Mouse (Mus musculus) erythroblast, embryonic 14.5 days (primary cell): Measurements from ENCODE around the gene Mmp11. TPM values are rescaled to one million over a fixed set of nuclear protein-coding genes. Genes with fewer than 3 reads are reported as not detected.

ENCODE experiments used
- H3K27me3 ChIP-seq: 2 replicates; pipeline ENCODE4 v1.6.1; 2012; ENCODE audit warnings: inconsistent platforms; ENCODE audit not compliant: control insufficient read depth
- H3K36me3 ChIP-seq: 2 replicates; pipeline ENCODE4 v1.6.1; 2012; ENCODE audit warnings: mild to moderate bottlenecking, inconsistent platforms; ENCODE audit not compliant: control insufficient read depth
- H3K4me1 ChIP-seq: 2 replicates; pipeline ENCODE4 v1.6.1; 2012; ENCODE audit warnings: inconsistent platforms; ENCODE audit not compliant: control insufficient read depth
- H3K4me3 ChIP-seq: replicated peaks from 2 replicates; pipeline ENCODE3; 2012; ENCODE audit warnings: moderate library complexity, mild to moderate bottlenecking, inconsistent platforms
- H3K9me3 ChIP-seq: 2 replicates; pipeline ENCODE4 v1.6.1; 2012; ENCODE audit warnings: low read length, inconsistent platforms, mixed read lengths; ENCODE audit not compliant: control insufficient read depth
- GATA1 ChIP-seq: IDR thresholded peaks from 2 replicates; pipeline ENCODE4 v1.6.1; 2012; ENCODE audit warnings: low read length, inconsistent platforms, mixed read lengths
- TAL1 ChIP-seq: IDR thresholded peaks from 3 replicates; pipeline ENCODE4 v1.6.1; 2012; ENCODE audit warnings: low read length, inconsistent platforms, mixed read lengths
- polyA plus RNA-seq: library from polyadenylated mRNA; stranded (reverse); fragments of >175 nt; gene quantifications from 2 replicates; pipeline ENCODE4 v1.2.3, GENCODE M21; 2012

Mmp11 gene
- polyA plus RNA-seq, 1 experiment = not detected

DNA sequence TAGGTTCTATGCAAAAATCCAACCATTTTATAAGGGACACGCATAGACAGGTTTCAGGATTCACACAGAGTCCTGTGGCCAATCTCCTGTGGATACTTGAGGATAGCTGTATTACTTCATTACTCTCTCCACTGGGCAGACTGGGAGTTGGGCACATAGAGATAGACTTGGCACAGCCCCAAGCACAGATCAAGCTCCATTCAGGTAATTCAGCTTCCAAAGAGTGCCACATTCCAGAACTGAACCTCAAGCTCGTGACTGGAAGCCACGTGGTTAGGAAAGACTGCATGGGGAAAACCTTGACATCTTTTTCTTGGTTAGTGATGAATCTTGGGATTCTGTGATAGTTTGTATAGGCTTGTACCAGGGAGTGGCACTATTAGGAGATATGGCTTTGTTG lies 57.5 kb downstream of the Mmp11 start:
- Histone ChIP-seq H3K27me3 (peaks cover 20% of the 10 kb centered on the region), H3K4me1 (peaks cover 2% of the 10 kb centered on the region; the same call in 1 of the 2 replicates), H3K36me3 (no peaks in the 10 kb centered on the region), H3K9me3 (no peaks in the 10 kb centered on the region), H3K4me3 (no peak overlapping the region)
- TF ChIP-seq TAL1 = no peak
- TF ChIP-seq GATA1 = no peak

DNA sequence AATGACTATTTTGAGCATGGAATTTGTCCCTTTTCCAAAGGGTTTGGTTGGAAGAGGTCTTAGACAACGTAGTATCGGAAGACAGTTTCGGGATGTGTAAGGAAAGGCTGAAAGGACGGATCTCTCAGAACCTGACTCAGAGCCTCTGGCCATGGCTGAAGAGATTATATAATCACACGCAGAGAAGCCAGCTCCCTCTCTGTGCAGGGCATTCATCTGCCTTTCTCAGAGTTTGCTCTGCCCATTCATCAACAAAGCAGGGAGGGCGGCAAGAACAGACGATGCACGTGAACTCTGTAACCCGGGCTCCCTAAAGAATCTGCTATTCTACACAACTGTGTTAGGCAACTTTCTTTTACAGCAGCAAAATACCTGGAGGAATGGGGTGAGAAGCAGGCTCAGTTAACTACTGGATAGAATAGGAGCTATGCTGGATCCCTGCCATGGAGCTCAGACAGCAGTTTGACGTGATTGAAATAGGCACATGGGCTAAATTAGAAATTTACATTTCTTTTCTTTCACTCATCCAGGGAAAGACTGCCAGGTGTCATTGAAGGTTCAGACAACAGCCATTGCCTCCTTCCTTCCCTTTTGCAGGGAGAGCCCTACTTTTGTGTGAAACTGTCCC lies 62.6 kb downstream of the Mmp11 start:
- Histone ChIP-seq H3K9me3 (no peaks in the 10 kb centered on the region), H3K27me3 (no peaks in the 10 kb centered on the region), H3K4me3 (no peak overlapping the region), H3K36me3 (no peaks in the 10 kb centered on the region), H3K4me1 (peaks cover 13% of the 10 kb centered on the region)
- TF ChIP-seq GATA1 (no peak), TAL1 (no peak)

Other genes starting within 250 kb of the Mmp11 start
- 10.8 and 12.0 TPM in 2 replicates for gene Cabin1, start 172.2 kb downstream of the Mmp11 start, polyA plus RNA-seq
- gene Ddt, start 163.1 kb downstream of the Mmp11 start, polyA plus RNA-seq = 2.7 and 3.0 TPM in 2 replicates
- not detected in 2 replicates for gene Gm20441, start 155.5 kb downstream of the Mmp11 start, polyA plus RNA-seq
- 0.12 TPM in 1 of 2 replicates, not detected in the other for gene Gstt3, start 155.1 kb downstream of the Mmp11 start, polyA plus RNA-seq
- 0.14 and 0.22 TPM in 2 replicates for gene Gstt1, start 137.9 kb downstream of the Mmp11 start, polyA plus RNA-seq
- gene Gstt4, start 114.0 kb downstream of the Mmp11 start, polyA plus RNA-seq = not detected in 2 replicates
- gene Gstt2, start 99.1 kb downstream of the Mmp11 start, polyA plus RNA-seq = 0.64 and 0.70 TPM in 2 replicates
- 42.3 and 44.8 TPM in 2 replicates for gene Mif, start 76.3 kb downstream of the Mmp11 start, polyA plus RNA-seq
- not detected in 2 replicates for gene Derl3, start 43.1 kb downstream of the Mmp11 start, polyA plus RNA-seq
- 31.8 TPM in 2 replicates for gene Smarcb1, start 14.9 kb downstream of the Mmp11 start, polyA plus RNA-seq
- gene Chchd10, start 3.4 kb downstream of the Mmp11 start, polyA plus RNA-seq = 110 and 127 TPM in 2 replicates
- 5.9 and 7.9 TPM in 2 replicates for gene Gm867, start 4.2 kb upstream of the Mmp11 start, polyA plus RNA-seq
- not detected in 2 replicates for gene Vpreb3, start 6.6 kb upstream of the Mmp11 start, polyA plus RNA-seq
- gene Gm5134, start 18.0 kb upstream of the Mmp11 start, polyA plus RNA-seq = not detected in 2 replicates
- gene Zfp280b, start 96.2 kb upstream of the Mmp11 start, polyA plus RNA-seq = 0.32 and 0.36 TPM in 2 replicates
- gene Slc5a4b, start 174.5 kb upstream of the Mmp11 start, polyA plus RNA-seq = not detected in 2 replicates
- gene Slc5a4a, start 211.0 kb upstream of the Mmp11 start, polyA plus RNA-seq = not detected in 2 replicates